Mouse (Mus musculus): ENCODE data around the gene Gm44503. TPM values are rescaled to one million over a fixed set of nuclear protein-coding genes. Genes with fewer than 3 reads are reported as not detected.

Gene Gm44503
- polyA plus RNA-seq (2015; fragmentation: Nextera tagmentation; extraction: Ambion mirVana), result not detected in 2 replicates

DNA sequence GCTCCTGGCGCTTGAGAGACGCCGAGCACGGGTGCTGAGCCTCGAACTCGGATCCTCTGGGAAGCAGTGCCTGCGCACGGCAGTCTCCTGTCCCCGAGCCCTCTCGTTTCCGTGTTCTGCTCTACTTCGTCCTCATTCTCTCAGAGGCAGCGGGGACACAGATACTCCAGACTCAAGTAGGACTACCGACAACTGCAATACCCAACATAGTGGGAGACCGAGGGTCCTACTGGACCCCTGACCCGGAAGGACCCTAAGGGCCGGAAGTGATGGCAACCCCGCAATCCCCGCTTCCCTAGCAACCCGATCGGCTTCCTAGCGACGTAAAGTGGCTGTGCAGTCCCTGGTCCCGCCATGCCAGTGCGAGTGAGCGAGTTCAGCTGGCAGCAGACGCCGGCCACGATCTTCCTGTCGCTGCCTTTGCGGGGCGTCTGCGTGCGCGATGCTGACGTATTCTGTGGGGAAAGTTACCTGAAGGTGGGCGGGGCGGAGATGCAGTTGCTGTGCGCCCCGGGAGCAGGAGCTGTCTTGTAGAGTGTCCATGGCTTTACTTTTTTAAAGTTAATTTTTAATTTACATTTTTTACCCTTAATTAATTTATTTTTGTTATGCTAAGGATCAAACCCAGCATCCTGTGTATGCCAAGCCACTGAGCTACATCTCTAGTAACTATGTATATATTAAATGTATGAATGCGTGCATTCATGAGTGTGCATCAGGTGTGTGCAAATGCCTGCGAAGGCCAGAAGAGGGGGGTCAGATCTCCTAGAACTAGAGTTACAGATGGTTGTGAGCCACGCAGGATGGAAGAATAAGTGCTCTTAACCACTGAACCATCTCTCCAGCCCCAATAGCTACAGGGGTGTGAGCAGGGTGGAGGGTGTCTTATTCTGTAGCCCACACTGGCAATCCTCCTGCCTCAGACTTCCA lies at the start of gene Gm44503, which contains the start of gene Dyx1c1:
Gm44503 (plus strand) TSS at position 332 of the 930 bp plus-strand sequence.
Dyx1c1 (plus strand) TSS at position 265 of the 930 bp plus-strand sequence.

DNA sequence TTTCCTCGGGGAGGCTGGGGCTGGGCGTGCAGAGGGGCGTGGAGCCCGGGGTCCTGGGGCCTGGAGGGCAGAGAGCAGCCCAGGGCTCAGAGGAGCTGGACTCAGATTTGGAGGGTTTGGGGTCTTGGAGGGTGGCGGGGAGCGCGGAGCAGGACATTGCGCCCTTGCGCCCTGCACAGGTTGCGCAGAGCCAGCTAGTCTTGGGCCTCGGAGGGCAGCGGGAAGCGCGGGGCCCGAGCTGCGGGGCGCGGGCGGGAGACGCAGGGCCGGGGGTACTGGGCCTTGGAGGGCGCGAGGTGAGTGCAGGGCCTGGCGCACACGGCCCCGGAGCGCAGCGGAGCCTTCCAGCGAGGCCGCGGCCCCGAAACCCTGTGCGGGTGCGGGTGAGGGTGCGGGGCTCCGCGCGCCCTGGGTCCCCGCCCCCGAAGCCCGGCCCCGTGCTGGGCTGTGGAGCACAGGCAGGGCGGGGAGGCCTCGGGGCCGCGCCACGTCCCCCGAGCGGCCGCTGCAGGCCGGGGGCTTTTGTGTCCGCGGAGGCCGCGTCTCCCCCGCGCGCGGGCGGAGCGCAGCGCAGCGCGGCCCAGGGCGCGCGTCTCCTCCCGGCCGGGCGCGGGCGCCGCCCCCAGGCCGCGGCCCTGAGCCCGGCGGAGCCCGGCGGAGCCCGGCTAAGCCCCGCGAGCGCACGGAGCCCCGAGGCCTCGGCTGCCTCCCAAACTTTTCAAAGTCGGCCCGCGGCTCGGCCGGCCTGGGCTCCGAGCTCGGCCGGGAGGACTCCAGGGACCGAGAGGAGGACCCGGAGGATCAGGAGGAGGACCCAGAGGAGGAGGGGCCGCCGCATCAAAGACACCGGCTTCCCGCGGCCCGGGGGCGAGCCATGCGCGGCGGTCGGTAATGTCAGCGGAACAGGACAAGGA lies 33.4 kb upstream of the Gm44503 start, which contains the start of gene Pygo1:
Pygo1 (plus strand) TSS at position 625 of the 914 bp plus-strand sequence.

DNA sequence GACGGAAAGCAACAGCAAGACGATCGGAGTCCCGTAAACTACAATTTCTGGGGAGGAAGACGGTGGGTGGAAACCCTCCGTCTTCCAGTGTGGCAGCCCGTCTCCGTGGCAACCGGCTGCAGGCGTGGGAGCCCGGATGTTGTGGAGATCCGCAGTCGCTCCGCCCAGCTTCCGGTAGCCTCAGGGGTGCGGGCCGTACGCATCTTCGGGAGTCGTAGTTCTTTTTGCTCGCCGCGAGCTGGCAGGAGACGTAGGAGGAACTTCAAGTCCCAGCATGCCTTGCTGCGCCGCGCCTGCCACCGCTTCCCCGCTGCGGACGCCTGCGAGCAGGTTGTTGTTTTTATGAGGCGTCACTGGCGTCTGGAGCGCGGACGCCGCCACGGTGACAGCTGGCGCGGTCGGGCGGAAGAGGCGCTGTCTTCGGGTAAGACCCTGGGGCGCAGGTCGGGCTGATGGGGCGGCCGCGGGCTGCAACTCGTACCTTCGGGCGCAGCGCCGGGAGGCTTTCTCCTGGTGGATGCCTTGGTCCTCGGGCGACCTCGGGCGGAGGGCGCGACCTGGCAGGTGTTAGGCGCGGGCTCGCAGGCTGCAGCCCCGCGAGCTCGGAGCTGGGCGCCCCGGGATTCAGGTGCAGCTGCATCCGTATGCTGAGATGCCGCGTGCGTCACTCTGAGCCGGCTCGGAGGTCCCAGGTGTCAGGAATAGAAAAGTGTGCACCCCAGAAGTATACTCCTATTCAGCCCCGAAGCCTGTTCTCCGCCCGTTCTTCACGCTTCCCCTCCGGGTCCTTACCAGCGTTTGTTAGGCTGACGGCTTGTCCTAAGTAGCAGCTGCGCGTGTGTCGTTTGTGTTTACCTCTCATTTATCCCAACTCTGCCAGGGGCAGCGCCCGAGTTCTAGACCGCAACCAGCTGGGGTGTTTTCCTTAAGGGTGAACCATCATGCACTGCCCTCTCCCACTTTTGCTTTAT lies 26.9 kb downstream of the Gm44503 start, which contains the start of the genes Ccpg1os and Ccpg1:
Ccpg1os (minus strand) TSS at position 133 of the 971 bp plus-strand sequence.
Ccpg1 (plus strand) TSS at position 180 of the 971 bp plus-strand sequence.

DNA sequence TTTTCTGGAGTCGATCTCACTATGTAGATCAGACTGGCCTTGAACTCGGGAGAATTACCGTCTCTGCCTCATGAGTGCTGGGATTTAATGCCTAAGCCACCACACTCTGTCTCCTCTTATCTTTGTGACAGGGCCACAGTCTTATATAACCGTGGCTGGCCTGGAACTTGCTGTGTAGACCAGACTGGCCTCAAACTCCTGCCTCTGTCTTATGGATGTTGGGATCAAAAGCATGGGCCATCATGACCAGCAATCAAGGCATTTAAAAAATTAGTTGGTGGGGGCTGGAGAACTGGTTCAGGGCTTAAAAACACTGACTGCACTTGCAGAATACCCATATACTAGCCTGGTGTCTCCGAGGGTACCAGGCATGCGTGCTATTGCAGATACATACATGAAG lies 81.4 kb downstream of the Gm44503 start, which contains the start of gene Pigb:
Pigb (minus strand) TSS at position 299 of the 400 bp plus-strand sequence.

DNA sequence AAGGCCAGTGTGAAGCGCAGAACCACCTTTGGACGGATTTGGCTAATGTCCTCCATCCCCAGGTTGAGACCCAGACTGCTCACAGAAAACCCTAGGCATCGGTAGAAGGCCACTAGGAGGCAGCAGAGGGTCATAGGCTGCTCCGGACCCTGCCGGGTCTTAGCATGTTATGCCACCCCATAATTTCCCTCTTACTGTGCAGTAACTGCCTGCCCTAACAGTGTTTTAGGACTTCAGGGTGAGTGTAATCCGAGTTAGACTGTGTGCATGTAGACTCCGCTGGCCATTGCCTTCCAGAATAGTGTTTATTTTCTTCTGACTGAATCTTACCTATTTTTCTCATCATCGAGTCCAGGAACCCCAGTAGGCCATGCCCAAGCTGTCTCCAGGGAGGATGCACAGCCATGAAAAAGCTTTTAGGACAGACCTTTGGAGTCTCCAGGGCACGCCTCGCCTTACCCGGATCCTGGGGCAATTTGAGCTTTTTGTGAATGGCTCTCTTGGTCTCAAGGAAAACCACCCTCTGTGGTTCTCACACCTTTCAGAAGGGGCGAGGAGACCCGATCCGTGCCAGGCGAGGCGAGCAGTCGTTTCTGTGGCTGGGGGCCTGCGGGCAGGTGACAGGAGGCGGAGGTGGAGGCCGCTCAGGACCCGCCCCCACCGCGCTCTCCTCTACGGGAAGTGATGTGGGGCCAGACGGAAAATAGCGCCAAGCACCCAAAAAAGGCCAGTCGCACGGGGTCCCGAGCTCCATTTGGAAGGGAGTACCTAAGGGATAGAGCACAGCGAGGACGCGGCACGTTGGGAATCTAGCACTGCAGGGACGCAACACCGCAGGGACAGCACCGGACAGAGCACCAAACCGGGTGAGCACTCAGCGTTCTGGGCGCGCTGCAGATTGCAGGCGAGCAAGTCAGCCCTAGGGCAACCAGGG lies 85.8 kb downstream of the Gm44503 start, which contains the start of gene Rab27a:
Rab27a (plus strand) TSS at position 709 of the 934 bp plus-strand sequence.

Small RNA genes within 50 kb of the gene (microRNA-seq; reads per million reads assigned to microRNA genes)
- not detected for gene Gm27353

Other genes with a start within 250 kb of the Gm44503 start
- 0.02 and 0.05 TPM in 2 replicates for gene Prtg, start 152.0 kb upstream of the Gm44503 start, polyA plus RNA-seq (2015; fragmentation: Nextera tagmentation; extraction: Ambion mirVana)
- 0.90 and 1.0 TPM in 2 replicates for gene Pygo1, start 33.2 kb upstream of the Gm44503 start, polyA plus RNA-seq (2015; fragmentation: Nextera tagmentation; extraction: Ambion mirVana)
- gene Dyx1c1, start 67 bp upstream of the Gm44503 start, polyA plus RNA-seq (2015; fragmentation: Nextera tagmentation; extraction: Ambion mirVana), result 0.53 and 0.75 TPM in 2 replicates
- 16.3 and 17.7 TPM in 2 replicates for gene Ccpg1os, start 26.5 kb downstream of the Gm44503 start, polyA plus RNA-seq (2015; fragmentation: Nextera tagmentation; extraction: Ambion mirVana)
- 23.3 and 24.8 TPM in 2 replicates for gene Ccpg1, start 26.6 kb downstream of the Gm44503 start, polyA plus RNA-seq (2015; fragmentation: Nextera tagmentation; extraction: Ambion mirVana)
- 5.1 and 5.8 TPM in 2 replicates for gene Pigb, start 81.5 kb downstream of the Gm44503 start, polyA plus RNA-seq (2015; fragmentation: Nextera tagmentation; extraction: Ambion mirVana)
- 15.3 and 17.4 TPM in 2 replicates for gene Rab27a, start 86.0 kb downstream of the Gm44503 start, polyA plus RNA-seq (2015; fragmentation: Nextera tagmentation; extraction: Ambion mirVana)
- not detected in 2 replicates for gene Khdc3, start 143.0 kb downstream of the Gm44503 start, polyA plus RNA-seq (2015; fragmentation: Nextera tagmentation; extraction: Ambion mirVana)
- not detected in 2 replicates for gene Gm20509, start 143.6 kb downstream of the Gm44503 start, polyA plus RNA-seq (2015; fragmentation: Nextera tagmentation; extraction: Ambion mirVana)
- 54.4 and 58.8 TPM in 2 replicates for gene Rsl24d1, start 154.6 kb downstream of the Gm44503 start, polyA plus RNA-seq (2015; fragmentation: Nextera tagmentation; extraction: Ambion mirVana)